Mouse (Mus musculus) cerebellum, adult 18-20 months (tissue): ENCODE results near the gene Rnh1.
A peak's percentile ranks its signal among the peaks of the same experiment; 100 is the strongest.

Experiments
- DNase-seq, 2 experiments: peaks; one replicate each; pipeline ENCODE4 v3.0.0; 2021

Rnh1 gene

GRCm38 (mm10) chr7:141204546-141204945 is 31.9 kb upstream of the Rnh1 start:
- no peak for DNase-seq

DNA sequence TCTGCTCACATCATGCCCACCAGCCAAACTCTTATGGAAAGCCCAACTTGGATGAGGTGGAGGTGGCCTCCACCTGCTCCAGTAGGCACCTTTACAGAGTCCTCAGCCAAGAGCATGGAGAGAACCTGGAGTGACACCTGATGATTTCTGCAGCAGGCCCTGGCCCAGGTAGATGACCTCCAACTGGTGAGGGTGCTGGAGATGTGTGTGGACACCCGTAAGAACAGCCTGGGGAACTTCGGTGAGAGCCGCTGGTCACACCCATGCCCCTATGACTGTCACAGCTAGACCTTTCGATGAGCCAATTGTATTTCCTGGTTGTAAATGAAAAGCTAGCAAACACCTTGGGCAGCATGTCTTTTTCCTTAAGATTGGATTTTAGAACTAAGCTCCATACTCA is 25.5 kb upstream of the Rnh1 start:
- DNase-seq = no peak

- DNase-seq = no peak
Measured at GRCm38 (mm10) chr7:141196619-141197282, 24.1 kb upstream of the Rnh1 start.

GRCm38 (mm10) chr7:141195754-141196153 is 23.1 kb upstream of the Rnh1 start:
- no peak for DNase-seq

DNA sequence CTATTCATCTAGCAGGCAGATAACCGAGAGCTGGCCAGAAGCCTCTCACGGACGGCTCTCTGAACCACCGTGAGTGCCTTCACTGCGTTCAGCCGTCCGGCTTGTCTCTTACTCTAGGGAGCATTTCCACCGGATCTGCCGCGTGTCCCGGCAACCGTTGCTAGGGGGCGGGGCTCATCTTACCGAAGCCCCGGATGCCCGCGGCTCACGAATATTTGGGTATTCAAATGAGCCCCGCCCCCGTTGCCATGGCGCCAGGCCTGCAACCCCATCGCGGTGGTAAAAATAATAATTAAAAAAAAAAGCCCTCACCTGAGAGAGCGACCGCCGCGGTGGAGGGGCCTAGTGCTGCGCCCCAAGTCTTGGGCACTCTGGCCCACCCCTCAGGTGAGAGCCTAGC is 22.2 kb upstream of the Rnh1 start:
- peak; percentile 80 to 81 for DNase-seq

DNA sequence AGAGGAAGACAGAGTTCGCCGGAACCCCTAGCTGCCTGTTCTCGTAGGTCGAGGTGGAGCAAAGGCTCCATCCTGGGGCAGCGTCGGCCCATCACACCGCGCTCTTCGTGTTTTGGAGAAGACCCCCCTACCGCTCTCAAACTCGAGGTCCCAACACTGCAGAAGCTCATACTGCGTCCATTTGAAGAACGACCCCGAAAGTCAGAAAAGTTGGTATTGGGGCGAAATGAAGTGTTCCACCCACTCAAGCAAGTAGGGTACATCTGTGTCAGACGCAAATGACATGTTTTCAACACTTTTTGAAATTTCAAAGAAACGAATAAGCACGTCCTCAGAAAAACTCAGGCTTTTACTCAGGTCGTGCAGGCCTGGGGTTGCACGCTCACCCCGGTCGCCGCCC is 21.8 kb upstream of the Rnh1 start:
- no peak for DNase-seq

DNA sequence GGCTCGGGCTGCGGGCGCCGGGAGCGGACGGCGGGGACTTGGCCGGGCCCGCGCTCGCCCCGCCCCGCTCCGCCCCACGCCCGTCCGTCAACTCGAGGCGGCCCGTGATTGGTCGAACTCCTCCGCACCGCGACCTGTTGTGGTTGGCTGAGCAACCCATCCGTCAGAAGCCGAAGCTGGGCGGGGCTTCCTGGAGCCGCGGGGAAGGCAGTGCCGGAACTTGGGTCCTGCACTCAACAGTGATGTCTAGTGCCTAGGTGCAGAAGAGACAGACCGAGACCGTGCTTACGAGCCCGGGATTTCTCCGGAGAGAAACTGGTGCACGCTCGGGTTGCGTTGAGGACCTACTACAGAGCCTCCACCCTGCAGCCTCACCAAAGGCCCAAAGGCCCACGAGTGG is 21.3 kb upstream of the Rnh1 start, which contains the start of the genes Hras and Lrrc56:
Gene Hras (minus strand): TSS at position 58 of the 400 bp plus-strand sequence.
Gene Lrrc56 (plus strand): TSS at position 210 of the 400 bp plus-strand sequence.
- DNase-seq = peak; percentile 98

DNA sequence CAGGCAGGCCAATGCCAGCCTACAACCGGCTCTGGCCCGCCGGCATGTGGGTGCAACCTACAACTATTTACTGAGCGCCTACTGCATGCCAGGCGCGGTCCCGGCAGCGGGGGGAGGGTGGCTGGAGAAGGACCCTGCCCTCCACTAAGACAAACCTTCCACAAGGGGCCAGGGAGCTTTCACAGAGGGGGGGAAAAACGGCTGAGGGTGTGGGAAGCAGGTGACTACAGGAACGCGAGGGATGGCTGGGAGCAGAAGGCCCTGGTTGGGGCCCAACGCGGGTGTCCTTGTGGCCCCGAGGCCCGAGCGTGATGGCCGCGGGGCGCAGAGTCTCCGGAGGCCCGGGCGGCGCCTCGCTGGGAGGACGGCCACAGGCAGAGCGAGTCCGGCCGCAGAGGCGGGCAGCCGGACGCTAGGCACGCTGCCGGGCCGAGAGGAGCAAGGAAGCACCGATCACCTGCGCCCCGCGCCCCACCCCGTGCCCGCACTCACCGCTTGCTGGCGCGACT is 20.7 kb upstream of the Rnh1 start:
- peak in 1 of 2 experiments; percentile 38 for DNase-seq

GRCm38 (mm10) chr7:141192776-141193347 is 20.2 kb upstream of the Rnh1 start:
- no peak for DNase-seq

GRCm38 (mm10) chr7:141191796-141192685 is 19.4 kb upstream of the Rnh1 start:
- no peak for DNase-seq

DNA sequence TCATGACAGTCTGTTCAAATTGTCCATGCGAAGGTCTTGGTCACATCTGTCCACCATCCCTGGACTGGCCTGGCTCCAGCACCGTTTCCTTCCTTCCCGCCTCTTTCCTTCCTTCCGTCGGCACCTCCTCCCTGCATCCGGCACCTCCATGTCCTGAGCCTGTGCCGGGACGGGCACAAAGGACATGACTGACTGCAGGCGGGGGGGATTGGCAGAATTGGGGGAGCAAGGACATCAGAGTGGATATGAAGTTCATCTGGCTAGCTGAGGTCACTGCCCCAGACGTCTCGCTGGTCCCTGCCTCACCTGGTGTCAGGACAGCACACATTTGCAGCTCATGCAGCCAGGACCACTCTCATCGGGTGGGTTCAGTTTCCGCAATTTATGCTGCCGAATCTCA is 18.4 kb upstream of the Rnh1 start:
- no peak for DNase-seq

DNA sequence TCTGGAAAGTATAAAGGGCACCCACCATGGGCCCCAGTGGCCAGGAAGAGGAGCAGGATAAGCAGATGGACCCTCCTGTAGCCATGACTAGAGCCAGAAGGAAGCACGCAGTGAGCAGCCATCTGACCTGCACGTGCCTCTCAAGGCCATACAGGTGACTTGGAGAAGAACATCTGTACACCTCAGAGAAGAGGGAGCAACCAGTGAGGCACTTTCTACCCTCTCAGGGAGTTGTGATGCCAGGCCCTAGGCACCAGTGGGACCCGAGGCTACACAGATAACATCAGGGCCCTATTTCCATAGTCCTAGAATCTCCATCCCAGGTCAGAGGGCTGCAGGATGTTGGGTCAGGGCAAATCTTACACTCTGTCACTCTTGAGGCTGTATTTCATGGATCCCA is 17.6 kb upstream of the Rnh1 start:
- no peak for DNase-seq

DNA sequence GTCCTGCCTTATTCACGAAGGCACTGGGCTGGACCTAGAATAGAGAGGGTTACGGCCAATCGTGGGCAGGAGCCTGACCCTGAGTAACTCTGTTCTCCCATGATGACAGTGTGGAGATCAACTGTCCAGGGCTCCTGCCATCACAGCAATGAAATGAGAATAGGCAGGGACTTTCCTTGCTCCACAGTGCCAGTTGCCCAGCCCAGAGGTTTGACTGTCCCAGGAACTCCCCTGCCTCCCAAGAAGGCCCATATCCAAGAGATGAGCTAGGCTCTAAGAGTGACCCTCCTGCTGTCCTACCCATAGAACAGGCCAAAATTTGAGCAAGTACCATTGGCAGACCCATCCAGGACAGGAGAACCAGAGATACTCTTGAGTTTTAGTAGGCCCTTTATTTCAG is 16.1 kb upstream of the Rnh1 start:
- no peak for DNase-seq

GRCm38 (mm10) chr7:141188194-141188593 is 15.5 kb upstream of the Rnh1 start:
- DNase-seq = no peak

- DNase-seq = peak; percentile 90 to 92
Measured at GRCm38 (mm10) chr7:141176173-141176572, 3.5 kb upstream of the Rnh1 start.

DNA sequence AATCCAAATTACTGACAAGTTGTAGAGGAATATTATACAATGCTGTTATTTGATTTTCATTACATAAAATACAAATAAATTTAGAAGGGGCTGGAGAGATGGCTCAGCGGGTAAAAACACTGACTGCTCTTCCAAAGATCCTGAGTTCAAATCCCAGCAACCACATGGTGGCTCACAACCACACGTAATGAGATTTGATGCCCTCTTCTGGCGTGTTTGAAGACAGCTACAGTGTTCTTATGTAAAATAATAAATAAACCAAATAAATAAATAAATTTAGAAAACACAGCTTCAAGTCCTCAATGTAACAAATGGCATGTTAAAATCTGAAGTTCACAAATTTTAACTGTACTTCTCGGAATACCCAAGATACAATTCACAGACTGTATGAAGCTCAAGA is 2.4 kb upstream of the Rnh1 start:
- DNase-seq = no peak

DNA sequence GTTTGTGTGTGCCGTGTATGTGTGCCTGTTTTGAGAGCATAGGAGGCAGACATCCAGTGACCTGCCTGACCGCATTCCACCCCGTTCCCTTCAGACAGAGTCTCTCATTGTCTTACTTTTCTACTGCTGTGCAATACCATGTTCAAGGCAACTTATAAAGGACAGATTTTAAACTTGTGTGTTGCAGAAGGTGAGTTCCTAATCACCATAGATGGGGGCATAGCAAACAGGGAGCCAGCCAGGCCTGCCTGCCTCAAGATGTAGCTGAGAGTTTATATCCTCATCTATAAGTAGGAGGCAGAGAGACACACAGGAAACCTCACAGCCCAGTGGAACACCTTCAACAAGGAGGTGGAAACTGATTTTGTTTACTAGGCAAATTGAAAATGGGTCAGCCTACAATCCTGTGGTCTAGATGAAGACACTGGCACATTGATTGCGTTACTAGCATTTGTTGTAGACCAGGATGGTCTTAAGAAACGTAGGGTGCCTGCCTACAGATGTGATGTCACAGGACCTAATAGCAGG is 730 bp upstream of the Rnh1 start:
- no peak for DNase-seq

DNA sequence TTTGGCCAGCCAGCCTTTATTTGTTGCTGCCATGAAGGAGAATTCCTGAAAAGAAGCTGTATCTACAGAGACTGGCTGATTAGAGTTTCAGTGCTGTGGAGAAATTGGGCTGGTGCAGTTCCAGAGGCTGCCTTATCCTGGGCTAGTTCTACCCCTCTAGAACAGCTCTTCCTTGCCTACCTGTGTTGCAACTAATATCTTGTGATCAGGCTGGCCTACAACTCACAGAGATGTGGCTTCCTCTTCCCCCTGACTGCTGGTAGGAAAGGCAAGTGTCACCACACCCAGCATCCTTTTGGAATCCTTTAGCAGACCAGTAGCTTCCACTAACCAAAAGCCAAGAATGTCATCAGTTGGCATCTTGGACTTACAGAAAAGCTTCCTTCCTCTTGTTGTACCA is 2.8 kb downstream of the Rnh1 start:
- no peak for DNase-seq

GRCm38 (mm10) chr7:141169300-141169699 is 3.4 kb downstream of the Rnh1 start:
- no peak for DNase-seq

DNA sequence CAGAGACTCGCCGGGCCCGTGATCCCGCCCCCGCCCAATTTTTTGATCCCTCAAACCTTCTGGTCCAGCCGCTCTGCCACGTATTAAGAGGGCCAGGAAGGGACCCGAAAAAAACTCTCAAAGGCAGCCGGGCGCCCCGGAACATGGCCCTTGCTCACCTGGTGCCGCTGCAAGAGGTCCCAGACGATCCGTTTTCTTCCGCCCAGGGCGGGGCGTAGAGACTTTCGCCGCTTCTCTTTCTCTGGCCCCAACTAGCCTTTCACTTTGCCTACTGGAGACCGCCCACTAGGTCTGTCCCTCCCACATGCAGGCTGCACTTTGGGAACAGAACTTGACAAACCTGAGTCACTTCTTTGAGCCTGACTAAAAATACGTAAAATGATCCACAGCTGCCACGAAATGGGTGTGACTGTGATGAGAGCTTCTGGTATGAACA is 4.1 kb downstream of the Rnh1 start:
- DNase-seq = peak in 1 of 2 experiments; percentile 42

GRCm38 (mm10) chr7:141167901-141168517 is 4.6 kb downstream of the Rnh1 start:
- DNase-seq = peak in 1 of 2 experiments; percentile 36

DNA sequence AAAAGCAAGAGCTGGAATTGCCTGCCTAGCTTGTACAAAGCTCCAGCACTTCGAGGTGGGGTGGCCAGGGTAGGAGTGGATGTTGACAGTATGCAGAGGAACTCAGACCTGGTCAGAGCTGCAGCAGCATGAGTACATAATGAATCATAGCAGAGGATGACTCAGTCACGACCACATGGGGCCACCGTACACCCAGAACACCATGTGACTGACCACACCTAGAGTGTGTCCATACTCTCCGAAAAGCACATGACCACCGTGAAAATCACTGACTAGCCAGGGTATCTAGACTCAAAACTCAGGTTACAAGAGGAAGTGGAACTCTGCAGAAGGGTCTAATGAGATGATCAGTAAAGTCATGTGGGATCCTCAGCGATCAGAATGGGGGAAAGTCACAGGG is 7.8 kb downstream of the Rnh1 start:
- no peak for DNase-seq

- no peak for DNase-seq
Measured at GRCm38 (mm10) chr7:141164397-141164796, 8.3 kb downstream of the Rnh1 start.
